Mouse (Mus musculus) cortical plate, adult 2 months (tissue): ENCODE results near the gene Gemin2. TPM values are rescaled to one million over a fixed set of nuclear protein-coding genes. Genes with fewer than 3 reads are reported as not detected.
"Not testable (repeated sequence)": the region's sequence is repeated elsewhere in the genome, so short reads cannot be mapped to it uniquely, and the experiment has no call there.

Source experiments
- H3K27ac ChIP-seq: fragments of 200-500 bp; 2 replicates; pipeline ENCODE4 v1.5.1; 2012; ENCODE audit warnings: low read length, control low read depth, inconsistent platforms; ENCODE audit not compliant: insufficient read depth
- H3K4me1 ChIP-seq: fragments of 200-500 bp; 2 replicates; pipeline ENCODE4 v1.6.1; 2011; ENCODE audit warnings: low read length; ENCODE audit not compliant: control insufficient read depth, insufficient read depth
- H3K4me3 ChIP-seq: fragments of 200-500 bp; 2 replicates; pipeline ENCODE4 v1.5.1; 2011; ENCODE audit warnings: mild to moderate bottlenecking, low read length, control low read depth; ENCODE audit not compliant: insufficient read depth
- CTCF ChIP-seq: fragments of 200-500 bp; IDR thresholded peaks from 2 replicates; pipeline ENCODE4 v1.5.1; 2011; ENCODE audit warnings: mild to moderate bottlenecking, control low read depth, low read length; ENCODE audit not compliant: insufficient read depth; ENCODE audit errors: extremely low read depth
- POLR2A ChIP-seq: fragments of 200-500 bp; IDR thresholded peaks from 2 replicates; pipeline ENCODE4 v1.6.1; 2011; ENCODE audit warnings: mild to moderate bottlenecking, low read length, control low read depth; ENCODE audit not compliant: insufficient read depth; ENCODE audit errors: extremely low read depth
- polyA plus RNA-seq: library from polyadenylated mRNA; depleted of rRNA; stranded (reverse); fragments of >200 nt; gene quantifications from 2 replicates; pipeline ENCODE4 v1.2.3, GENCODE M21; 2012

Gemin2 gene
- polyA plus RNA-seq, 1 experiment = 10.5 TPM

- TF ChIP-seq CTCF (no peak), POLR2A (no peak)
- H3K4me1 ChIP-seq = peaks cover 8% of the 10 kb centered on the region
- H3K27ac ChIP-seq = no peak overlapping the region
- H3K4me3 ChIP-seq = no peak overlapping the region
Observed at GRCm38 (mm10) chr12:59055196-59055850, 42.1 kb downstream of the Gemin2 start.

GRCm38 (mm10) chr12:59056222-59056621, 43.0 kb downstream of the Gemin2 start:
- no peak for TF ChIP-seq CTCF
- TF ChIP-seq POLR2A = no peak
- Histone ChIP-seq H3K4me3 (no peak overlapping the region), H3K4me1 (peaks cover 8% of the 10 kb centered on the region), H3K27ac (no peak overlapping the region)

GRCm38 (mm10) chr12:59058242-59058641, 45.0 kb downstream of the Gemin2 start:
- not testable (repeated sequence) for H3K4me3 ChIP-seq, H3K4me1 ChIP-seq, H3K27ac ChIP-seq

GRCm38 (mm10) chr12:59060322-59060721, 47.1 kb downstream of the Gemin2 start:
- TF ChIP-seq CTCF (no peak), POLR2A (no peak)
- no peak overlapping the region for H3K27ac ChIP-seq
- peaks cover 8% of the 10 kb centered on the region for H3K4me1 ChIP-seq
- peak overlapping the region; percentile 87 for H3K4me3 ChIP-seq

- peaks cover 8% of the 10 kb centered on the region for H3K4me1 ChIP-seq
- peak within 1 kb of the TSS; percentile 87 for H3K4me3 ChIP-seq
- TF ChIP-seq POLR2A = peak; percentile 68; the same call in 1 of the 2 replicates
- no peak for TF ChIP-seq CTCF
- H3K27ac ChIP-seq = peak within 1 kb of the TSS; percentile 89
Observed at GRCm38 (mm10) chr12:59060993-59061595, 47.9 kb downstream of the Gemin2 start, which contains the start of gene Trappc6b. Gene Trappc6b, minus strand, starts transcription at chr12:59061472.

- Histone ChIP-seq H3K4me1 (peaks cover 4% of the 10 kb centered on the region; the same call in 1 of the 2 replicates), H3K27ac (no peak overlapping the region), H3K4me3 (no peak overlapping the region)
- TF ChIP-seq POLR2A (no peak), CTCF (no peak)
Observed at GRCm38 (mm10) chr12:59064837-59065236, 51.6 kb downstream of the Gemin2 start.

GRCm38 (mm10) chr12:59065776-59066175, 52.6 kb downstream of the Gemin2 start:
- peaks cover 2% of the 10 kb centered on the region; the same call in 1 of the 2 replicates for H3K4me1 ChIP-seq
- peak overlapping the region; percentile 45; the same call in 1 of the 2 replicates for H3K4me3 ChIP-seq
- TF ChIP-seq CTCF (no peak), POLR2A (no peak)
- H3K27ac ChIP-seq = no peak overlapping the region; the same call in 1 of the 2 replicates

- TF ChIP-seq CTCF (no peak), POLR2A (peak; percentile 94)
- Histone ChIP-seq H3K27ac (peak within 1 kb of the TSS; percentile 87), H3K4me1 (peaks cover 3% of the 10 kb centered on the region; the same call in 1 of the 2 replicates)
Observed at GRCm38 (mm10) chr12:59066448-59067077, 53.4 kb downstream of the Gemin2 start, which contains the start of gene Pnn. Gene Pnn, plus strand, starts transcription at chr12:59066884.

GRCm38 (mm10) chr12:59067095-59067494, 53.9 kb downstream of the Gemin2 start:
- peak overlapping the region; percentile 45 for H3K4me3 ChIP-seq
- H3K4me1 ChIP-seq = peaks cover 4% of the 10 kb centered on the region; the same call in 1 of the 2 replicates
- TF ChIP-seq POLR2A (no peak), CTCF (no peak)
- H3K27ac ChIP-seq = peak overlapping the region; percentile 6; the same call in 1 of the 2 replicates

More at GRCm38 (mm10) chr12:59066448-59067077, 53.4 kb downstream of the Gemin2 start, which contains the start of gene Pnn:
- H3K4me3 ChIP-seq = peak within 1 kb of the TSS; percentile 45

- Histone ChIP-seq H3K4me3 (no peak overlapping the region), H3K27ac (no peak overlapping the region), H3K4me1 (peaks cover 4% of the 10 kb centered on the region; the same call in 1 of the 2 replicates)
- TF ChIP-seq POLR2A (no peak), CTCF (no peak)
Observed at GRCm38 (mm10) chr12:59068791-59069190, 55.6 kb downstream of the Gemin2 start.

- no peak overlapping the region for H3K27ac ChIP-seq
- no peak for TF ChIP-seq POLR2A
- H3K4me3 ChIP-seq = no peak overlapping the region
- peaks cover 4% of the 10 kb centered on the region; the same call in 1 of the 2 replicates for H3K4me1 ChIP-seq
Observed at GRCm38 (mm10) chr12:59072286-59072685, 59.1 kb downstream of the Gemin2 start.
